Mouse (Mus musculus): ENCODE measurements around the gene Dgat2.

Gene Dgat2

DNA sequence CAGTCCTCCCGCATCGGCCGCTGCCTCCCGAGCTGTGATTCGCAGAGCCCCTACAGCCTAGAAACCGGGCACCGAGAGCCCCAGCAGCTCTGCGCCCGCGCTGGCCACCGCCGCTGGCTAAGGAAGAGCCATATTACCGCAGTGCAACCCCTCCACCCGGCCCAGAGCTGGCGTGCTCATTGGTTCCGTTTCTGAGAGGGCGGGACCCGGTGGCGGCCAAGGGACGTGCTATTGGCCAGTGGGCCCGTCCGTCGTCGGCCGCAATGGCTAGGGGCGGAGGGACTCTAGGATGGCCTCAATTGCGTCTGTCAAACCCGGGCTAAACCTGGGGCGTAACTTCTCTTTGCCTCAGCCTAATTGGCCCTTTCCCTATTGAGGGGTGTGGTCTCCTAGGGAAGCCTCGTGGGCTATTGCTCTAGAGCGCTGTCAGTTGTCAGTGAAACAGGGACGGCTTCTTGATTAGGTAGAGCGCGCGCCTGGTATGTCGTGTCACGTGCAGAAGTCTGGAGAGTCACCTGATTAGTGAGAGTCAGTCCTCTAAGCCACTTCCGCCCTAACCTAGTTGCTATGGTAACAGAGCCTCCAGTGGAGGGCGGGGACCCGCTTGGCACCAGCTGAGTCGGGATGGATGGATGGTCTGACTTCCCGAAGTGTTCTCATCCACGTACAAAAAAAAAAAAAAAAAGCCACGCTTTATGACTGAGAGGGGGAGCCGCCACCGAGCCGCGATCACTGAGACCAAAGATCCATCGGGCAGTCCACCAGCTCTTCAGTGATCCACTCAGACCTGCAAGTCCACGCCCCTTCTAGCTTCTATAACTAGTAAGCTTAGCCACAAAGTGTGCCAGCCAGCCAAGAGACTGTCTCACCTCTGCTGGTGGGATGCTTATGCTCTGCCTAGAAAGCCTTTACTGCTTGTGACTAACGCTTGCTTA, 41.3 kb downstream of the Dgat2 start, which contains the start of gene Uvrag:
Gene Uvrag (minus strand): TSS at position 158 of the 935 bp plus-strand sequence.
- peak; percentile 99 to 100 for DNase-seq (ENCODE audit: inconsistent age in 2 of 2, low spot score in 1 of 2)

DNA sequence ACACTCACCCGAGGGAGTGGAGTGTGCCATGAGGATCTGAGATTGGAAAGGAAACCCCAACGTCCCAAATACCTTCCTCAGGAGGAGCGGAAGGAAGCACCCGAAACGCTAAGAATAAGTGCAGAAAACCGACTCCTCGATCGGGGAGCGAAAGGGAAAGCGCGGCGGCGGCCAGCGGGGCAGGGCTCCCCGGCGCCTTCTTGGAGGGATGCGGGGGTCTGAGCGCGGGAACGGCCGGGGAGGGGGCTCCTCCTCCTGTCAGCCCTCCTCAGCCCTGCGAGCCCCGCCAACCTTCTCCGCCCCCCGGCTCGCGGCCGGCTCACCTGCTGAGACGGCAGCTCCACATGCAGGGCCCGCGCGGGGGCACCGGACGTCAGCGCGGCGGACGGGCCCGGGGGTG, 42.0 kb downstream of the Dgat2 start:
- no peak for DNase-seq (ENCODE audit: inconsistent age in 2 of 2, low spot score in 1 of 2)

DNA sequence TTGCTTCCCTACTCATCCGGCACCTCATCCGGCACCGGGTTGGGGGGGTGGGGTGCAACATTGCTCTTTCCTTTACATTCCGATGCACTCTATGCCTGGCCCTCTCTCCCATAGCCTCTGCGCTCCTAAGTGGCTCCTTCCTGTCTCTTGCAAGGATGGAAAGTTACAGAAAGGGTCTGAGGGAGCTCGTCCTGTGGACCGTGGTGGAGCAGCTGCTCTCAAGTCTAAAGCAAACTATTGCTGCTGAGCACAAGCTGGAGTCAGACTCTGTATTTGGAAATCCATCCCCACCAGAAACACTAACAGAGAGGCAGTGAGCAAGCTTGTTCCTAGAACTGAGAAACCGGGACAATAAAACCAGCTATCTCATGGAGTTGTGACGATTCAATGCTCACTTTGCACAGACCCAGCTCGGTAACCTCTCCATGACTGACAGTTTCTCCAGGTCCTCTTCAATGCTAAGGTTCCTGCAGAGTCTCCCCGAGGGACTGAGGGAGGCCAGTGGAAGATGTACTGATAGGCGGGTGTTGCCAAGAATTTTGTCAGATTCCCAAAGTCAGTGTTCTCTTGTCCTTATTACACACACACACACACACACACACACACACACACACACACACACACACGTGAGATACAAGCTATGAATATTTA, 42.6 kb downstream of the Dgat2 start:
- DNase-seq (ENCODE audit: inconsistent age in 2 of 2, low spot score in 1 of 2): peak in 1 of 2 experiments; percentile 82

DNA sequence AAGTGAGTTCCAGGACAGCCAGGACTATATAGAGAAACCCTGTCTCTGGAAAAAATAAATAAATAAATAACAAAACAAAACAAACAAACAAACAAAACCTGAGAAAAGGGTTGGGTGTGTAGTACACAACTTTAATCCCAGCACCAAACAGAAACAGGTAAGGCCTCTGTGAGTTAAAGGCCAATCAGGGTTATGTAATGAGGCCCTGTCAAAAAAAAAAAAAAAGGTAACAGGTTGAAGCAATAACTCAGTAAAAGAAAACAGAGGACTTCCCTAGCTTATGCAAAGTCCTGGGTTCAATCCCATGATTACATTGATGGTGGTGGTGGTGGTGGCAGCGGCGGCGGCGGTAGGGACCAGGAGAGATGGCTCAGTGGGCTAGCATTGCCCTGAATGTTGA, 45.0 kb downstream of the Dgat2 start:
- DNase-seq (ENCODE audit: inconsistent age in 2 of 2, low spot score in 1 of 2): no peak

DNA sequence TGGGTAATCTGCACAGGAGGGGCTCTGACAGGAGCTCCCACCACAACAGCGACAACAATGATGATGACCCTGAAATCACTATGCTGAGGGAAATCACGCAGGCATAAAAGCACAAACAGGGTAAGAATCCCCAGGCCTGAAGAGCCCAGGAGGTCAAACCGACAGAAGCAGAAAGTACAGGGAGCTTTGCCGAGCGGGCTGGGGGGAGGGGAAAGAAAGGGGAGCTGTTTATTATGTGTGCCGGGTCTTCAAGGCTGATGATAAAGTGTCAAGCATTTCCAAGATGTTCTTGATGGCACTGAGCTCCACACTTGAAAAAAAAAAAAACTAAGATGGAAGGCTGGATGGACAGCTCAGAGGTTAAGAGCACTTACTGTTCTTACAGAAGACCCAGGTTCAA, 45.7 kb downstream of the Dgat2 start:
- no peak for DNase-seq (ENCODE audit: inconsistent age in 2 of 2, low spot score in 1 of 2)

DNA sequence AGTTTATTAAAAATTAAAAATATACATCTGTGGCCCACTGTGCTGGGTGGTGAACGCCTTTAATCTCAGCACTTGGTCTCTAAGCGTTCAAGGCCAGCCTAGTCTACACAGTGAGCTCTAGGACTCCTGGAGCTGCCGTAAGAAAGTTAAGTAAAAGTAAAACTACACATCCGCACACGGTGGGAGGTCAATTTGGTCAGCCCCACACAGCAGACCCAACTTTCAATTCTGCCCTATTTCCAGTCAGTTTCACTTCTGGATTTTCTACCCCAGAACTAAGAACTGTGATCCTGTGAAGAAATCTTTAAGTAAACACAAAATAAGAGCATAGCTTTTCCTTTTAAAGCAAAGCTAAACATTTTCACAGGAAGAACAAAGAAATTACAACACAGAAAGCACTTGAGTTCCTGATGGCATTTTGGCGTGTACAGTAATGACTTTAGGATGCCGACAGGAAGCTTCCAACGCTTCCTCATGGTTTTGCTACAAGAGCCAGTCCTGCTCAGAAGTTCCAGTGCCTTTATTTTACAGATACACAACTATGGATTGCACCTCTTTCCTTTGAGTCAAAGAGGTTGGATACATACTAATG, 48.6 kb downstream of the Dgat2 start:
- peak in 1 of 2 experiments; percentile 31 for DNase-seq (ENCODE audit: inconsistent age in 2 of 2, low spot score in 1 of 2)

DNA sequence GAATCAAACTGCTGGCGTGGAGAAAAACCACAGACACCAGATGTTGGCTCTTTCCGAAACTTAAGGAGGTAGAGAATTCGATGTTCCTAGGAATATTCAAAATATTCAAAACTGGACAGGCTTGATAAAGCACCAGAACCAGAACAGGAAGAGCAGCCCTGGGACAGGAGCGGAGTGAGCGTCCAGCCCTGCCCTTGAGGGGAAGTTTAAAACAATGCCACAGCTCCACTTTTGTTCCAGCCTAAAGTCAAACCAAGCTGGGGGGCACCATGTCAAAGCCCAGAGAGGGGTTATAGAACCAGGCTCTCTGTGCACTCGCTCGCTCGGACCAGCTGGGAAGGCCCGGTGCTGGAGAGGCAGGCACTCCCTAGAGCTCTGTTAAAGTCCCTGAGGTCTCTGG, 49.9 kb downstream of the Dgat2 start:
- DNase-seq (ENCODE audit: inconsistent age in 2 of 2, low spot score in 1 of 2): peak in 1 of 2 experiments; percentile 52

DNA sequence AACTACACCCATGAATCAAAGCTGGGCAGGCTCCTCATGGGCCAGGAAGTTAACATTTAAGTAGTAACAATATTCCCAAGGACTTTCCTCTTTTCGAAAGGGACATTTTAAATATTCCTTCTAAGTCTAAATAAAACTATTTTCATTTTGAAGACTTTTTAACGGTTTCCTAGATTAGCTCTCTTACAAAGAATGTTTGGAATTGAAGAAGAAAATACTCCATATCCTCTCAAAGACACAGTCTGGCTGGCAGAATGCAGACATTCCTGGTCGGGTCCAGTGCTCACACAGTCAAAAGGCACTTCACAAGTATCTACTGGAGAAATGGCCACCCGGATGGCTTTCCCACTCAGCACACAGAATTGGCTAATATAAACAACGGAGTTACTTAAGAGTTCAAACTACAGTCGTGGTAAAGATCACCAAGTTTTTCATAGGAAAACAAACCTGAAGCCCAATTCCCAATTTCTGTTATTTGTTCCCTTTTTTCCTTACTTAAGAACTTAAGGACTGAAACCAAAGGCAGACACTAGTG, 50.6 kb downstream of the Dgat2 start:
- DNase-seq (ENCODE audit: inconsistent age in 2 of 2, low spot score in 1 of 2): peak in 1 of 2 experiments; percentile 63

DNA sequence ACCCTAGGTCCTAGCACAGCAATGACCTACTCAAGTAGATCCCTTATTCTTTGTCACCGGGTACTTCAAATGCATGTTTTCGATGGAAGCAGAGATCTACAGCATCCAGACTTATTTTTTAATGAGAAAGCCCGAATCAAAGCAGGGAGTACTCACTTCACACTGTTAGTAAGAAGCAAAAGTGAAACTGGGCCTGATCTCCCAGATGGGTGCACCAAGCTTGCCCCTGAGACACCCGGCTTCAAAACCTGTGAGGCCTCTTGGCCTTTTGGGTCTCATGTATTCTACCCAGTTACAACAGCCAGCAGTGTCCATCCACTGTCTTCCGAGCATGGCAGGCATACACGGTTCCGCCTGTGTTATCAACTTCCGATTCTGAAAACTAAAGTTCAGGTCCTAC, 53.6 kb downstream of the Dgat2 start:
- no peak for DNase-seq (ENCODE audit: inconsistent age in 2 of 2, low spot score in 1 of 2)

DNA sequence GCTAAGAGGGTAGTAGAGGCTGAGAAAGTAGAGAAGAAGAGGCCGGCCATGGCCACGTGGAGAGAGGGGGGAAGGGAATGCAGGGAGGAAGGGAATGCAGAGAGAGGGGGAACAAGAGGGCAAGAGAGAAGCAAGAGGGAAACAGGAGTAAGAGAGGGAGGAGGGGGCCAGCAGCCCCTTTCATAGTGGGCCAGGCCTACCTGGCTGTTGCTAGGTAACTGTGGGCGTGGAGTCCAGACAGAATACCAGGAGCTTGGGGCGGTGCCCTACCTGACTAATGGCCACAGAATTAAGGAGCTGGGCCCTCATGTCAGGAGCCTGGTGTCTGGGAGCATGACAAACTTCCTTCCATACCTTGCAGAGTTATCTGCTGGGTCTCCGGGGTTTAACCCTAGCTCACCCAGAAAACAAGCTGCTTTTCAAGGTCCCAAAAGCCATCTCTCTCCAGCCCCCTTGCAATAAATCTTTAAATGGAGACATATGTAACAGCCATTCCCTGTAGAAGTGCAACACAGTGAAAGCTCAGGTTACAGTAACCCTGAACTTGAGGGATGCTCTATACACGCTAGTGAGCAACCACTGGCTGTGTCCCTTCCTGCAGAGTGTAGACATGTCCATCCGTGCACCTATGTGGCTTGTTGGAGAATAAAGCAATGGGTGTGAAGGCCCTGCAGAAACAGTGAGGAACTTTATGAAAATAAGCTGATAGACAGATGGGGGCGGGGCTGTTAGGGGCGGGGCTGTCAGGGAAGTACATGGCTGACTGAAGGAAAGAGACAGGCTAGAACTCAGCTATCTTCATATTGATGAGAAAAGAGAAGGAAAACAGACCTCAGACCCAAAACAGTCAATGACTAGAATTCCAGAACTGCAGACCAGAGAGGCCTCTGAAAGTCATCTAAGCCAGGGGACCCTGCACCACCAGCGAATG, 54.2 kb downstream of the Dgat2 start:
- DNase-seq (ENCODE audit: inconsistent age in 2 of 2, low spot score in 1 of 2): no peak

DNA sequence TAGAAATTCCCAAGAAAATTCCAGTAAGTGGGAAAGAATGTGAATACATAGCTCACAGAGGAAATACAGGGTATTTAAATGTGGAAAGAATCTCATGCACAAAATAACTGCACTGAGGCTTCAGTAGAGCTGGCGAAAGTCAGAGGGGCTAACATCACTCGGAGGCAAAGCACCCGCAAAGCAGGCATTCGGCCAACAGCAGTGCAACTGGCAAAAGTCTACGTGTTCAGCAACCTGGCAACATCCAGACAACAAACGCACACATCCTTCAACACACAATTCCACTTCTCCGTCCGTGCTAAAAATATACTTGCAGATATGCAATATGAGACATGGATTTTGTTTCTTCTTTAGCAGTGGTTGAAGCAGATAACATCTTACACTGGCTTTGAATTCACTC, 56.5 kb downstream of the Dgat2 start:
- DNase-seq (ENCODE audit: inconsistent age in 2 of 2, low spot score in 1 of 2): peak in 1 of 2 experiments; percentile 59

DNA sequence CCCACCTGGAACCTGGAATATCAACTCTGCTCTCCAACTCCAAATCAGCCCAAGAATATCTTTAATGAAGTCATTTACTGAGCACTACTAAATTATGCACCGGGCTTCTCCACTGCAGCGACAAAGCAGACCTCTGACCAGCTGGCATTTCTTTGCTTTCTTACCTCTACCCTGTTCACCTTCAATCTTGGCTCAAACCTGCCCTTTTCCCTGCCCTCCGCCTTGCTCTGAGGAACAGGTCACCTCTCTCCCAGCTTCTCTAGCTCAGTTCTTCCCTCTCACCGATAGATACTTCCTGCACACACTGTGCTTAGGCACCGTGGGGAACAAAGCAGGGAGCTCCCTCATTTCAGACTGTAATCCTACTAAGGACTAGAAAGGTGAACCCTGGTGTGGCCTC, 59.9 kb downstream of the Dgat2 start:
- DNase-seq (ENCODE audit: inconsistent age in 2 of 2, low spot score in 1 of 2): no peak

DNA sequence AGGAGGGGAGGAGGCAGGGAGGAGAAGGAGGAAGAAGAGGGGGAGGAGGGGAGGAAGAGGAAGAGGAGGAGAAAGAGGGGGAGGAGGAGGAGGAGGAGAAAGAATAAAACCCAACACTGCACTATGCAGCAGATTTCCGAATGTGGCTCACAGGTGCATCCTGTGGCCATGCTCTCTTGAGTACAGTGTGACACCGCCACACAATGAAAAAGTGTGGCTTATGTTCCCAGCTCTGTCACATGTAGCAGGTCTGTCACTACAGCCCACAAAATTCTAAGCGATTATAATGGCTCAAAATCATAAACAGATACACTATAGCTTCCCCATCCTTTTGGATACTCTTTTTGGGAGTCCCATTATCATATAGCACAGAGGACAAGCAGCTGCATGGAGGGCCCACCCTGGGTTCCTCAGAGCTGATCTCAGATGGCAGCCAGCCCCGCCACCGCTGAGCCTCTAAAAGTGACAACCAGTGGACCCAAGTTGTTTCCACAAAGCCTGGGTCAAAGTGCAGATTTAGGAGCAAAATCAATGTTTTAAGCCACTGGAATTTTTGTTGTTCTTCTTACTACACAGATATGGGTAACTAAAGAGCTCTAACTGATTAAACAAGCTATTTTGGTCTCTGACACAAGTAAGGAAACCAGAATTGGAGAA, 61.5 kb downstream of the Dgat2 start:
- DNase-seq (ENCODE audit: inconsistent age in 2 of 2, low spot score in 1 of 2): no peak

DNA sequence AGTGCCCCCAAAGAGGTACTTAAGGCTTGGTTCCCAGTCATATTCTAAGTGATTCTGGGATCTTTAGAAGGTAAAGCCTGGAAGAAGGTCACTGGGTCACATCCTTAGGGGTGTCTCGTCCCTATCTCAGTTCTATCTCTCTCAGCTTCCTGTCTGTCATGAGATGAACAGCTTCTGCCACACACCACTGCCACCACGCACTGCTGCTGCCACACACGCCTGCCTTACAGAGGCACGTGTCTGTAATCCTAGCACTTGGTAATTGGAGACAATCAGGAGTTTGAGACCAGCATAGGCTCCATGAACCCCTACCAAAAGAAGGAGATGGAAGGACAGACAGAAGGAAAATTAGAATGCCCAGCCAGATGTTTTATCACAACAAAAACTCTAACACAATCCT, 62.4 kb downstream of the Dgat2 start:
- DNase-seq (ENCODE audit: inconsistent age in 2 of 2, low spot score in 1 of 2): no peak

DNA sequence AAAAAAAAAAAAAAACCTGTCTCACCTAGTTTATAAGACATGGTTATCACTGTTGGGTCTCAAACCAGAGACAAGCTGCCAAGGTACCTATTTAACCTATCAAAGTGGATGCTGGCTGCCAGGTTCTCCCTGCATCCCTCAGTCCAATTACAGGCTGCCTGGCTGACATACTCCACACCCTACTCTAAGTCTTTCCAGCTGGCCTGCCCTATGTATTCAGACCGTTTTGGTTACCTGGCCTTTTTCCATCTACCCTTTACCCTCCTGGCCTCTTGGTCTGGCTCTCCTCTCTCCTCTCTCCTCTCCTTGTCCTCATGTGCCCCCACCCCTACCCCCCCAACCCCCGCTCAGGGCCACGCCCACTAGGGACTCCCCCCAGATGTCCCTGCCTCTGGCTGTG, 65.7 kb downstream of the Dgat2 start:
- no peak for DNase-seq (ENCODE audit: inconsistent age in 2 of 2, low spot score in 1 of 2)

DNA sequence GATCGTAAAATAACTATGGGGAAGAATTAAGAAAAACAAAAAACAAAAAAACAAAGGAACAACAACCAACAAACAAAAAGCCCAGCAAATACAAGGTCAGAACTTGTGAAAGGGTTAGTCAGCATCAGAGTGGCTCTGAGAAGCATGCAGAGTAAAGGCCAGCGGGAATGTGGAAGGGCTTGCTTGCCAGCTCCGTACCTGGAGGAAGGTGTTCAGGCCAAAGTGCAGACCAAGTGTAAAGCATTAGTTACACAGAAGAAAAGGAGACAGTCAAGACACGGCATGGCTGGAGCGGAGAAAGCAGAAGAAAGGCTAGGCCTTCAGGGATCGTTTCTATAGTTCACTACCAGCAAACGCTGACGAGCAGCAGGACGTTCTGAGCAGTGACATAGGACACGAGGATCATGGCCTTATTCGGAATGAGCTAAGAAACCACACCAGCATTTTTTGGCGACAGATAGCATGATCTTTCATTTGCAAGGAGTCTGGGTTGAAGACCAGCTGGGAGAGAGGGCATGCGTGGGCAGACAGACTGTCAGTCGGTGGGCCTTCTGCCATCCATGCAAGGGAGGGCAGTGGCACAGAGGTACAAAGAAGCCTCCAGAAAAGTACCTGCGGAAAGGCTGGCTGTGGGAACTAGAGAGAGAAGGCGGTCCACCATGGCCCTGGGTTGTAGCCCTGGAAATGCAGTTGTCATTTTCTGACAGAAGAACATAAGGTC, 68.4 kb downstream of the Dgat2 start:
- no peak for DNase-seq (ENCODE audit: inconsistent age in 2 of 2, low spot score in 1 of 2)

DNA sequence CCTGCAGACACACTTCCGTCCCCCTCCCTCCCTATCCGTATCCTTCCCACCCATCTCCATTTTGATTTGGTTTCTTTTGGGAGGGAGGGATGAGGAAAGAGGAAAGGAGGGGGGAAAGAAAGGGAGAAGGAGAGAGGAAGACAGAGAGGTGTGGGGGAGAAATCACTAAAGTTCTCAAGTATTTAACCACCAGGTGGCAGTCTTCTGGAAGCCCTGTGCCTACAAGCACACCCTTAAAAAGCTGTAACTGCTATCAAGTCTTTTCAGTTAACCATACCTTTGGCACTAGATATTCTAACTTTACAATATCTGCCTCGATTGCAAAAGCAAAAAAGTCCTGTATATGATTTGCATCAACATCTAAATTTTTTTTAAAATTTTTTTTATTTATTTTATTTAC, 75.0 kb downstream of the Dgat2 start:
- peak in 1 of 2 experiments; percentile 69 for DNase-seq (ENCODE audit: inconsistent age in 2 of 2, low spot score in 1 of 2)

DNA sequence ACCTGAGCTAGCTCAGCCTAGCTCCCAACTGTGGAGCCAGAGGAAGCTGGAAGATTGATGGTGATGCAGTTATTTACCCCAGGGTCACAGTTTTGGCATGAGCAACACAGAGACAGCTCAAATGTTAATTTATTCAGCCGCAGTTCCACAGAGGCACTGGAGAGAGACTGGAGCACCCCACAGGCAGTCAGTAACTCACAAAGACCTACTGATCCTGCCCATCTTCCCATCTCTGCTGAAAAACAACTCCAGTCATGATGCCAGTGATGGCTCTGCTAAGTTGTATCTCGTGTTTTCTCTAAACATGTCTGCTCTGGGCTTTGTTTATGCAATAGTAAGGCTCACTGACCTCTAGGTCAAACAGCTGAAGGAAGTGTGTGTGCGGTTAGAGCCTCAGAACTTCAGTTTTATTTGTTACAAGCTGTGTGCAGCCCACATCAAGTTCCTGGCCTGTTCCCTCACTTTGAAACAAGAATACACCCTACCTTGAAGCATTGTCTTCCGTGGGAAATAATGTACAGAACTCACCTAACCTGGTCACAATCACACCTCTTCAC, 75.7 kb downstream of the Dgat2 start:
- DNase-seq (ENCODE audit: inconsistent age in 2 of 2, low spot score in 1 of 2): peak in 1 of 2 experiments; percentile 69
